Mouse (Mus musculus): ENCODE results near the gene Fars2. TPM values are rescaled to one million over a fixed set of nuclear protein-coding genes. Genes with fewer than 3 reads are reported as not detected.
"Not testable (repeated sequence)": the region's sequence is repeated elsewhere in the genome, so short reads cannot be mapped to it uniquely, and the experiment has no call there.

The Fars2 gene
- polyA plus RNA-seq, 1 experiment = 123 TPM

DNA sequence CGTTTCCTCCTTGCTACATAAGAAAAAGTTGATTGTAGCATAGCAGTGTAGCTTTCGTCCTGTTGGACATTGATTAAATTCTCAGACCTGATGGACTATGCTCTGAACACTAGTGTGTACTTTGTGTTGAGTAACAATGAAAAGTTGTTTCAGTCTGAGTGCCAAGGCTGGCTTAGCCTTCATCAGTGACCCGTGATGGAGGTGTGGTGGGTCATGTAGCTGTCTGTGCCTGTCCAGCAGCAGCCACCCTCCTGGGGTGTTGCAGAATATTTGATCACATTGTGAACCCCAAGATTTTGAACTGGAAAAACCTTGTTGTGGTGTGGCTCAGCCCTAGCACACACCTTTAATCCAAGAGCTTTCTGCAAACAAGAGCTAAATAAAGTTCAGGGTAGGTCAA, 343.3 kb downstream of the Fars2 start:
- H3K4me1 ChIP-seq (ENCODE audit: control insufficient read depth, insufficient read depth, low read length) = no peaks in the 10 kb centered on the region
- no peak overlapping the region for H3K4me3 ChIP-seq (ENCODE audit: control insufficient read depth, low read depth, low read length)
- H3K27me3 ChIP-seq (ENCODE audit: control insufficient read depth, insufficient read depth, low read length) = no peaks in the 10 kb centered on the region
- TF ChIP-seq CTCF (IDR thresholded peaks at IDR 0.05; ENCODE audit: control insufficient read depth, insufficient read depth, insufficient replicate concordance, low read depth, low read length) = no peak
- no peak for TF ChIP-seq POLR2A (IDR thresholded peaks at IDR 0.05; ENCODE audit: control insufficient read depth, low read depth, low read length)
- H3K27ac ChIP-seq (ENCODE audit: control insufficient read depth, insufficient read depth, low read depth, low read length) = no peak overlapping the region
- H3K36me3 ChIP-seq (ENCODE audit: control insufficient read depth, insufficient read depth, low read length) = no peaks in the 10 kb centered on the region

DNA sequence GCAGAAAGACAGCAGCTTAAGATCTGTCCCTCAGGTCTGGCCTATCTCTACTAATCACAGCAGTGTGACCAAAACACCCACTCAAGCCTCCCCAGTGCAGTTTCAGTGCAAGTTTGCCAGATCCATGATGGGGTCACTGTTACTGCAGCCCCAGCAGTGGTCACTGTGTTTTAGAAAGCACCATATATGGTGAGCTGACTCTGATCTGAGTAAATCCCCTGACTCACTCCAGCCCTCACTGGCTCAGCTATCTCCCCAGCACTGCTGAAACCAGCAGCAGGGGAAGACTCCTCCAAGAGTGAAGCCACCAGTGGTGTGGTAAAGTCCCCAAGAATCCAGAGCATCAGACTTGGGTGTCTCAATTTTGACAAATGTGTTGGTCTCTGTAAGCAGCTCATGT, 346.5 kb downstream of the Fars2 start:
- Histone ChIP-seq H3K4me1 (ENCODE audit: control insufficient read depth, insufficient read depth, low read length) (no peaks in the 10 kb centered on the region), H3K36me3 (ENCODE audit: control insufficient read depth, insufficient read depth, low read length) (no peaks in the 10 kb centered on the region), H3K27me3 (ENCODE audit: control insufficient read depth, insufficient read depth, low read length) (no peaks in the 10 kb centered on the region), H3K27ac (ENCODE audit: control insufficient read depth, insufficient read depth, low read depth, low read length) (no peak overlapping the region), H3K4me3 (ENCODE audit: control insufficient read depth, low read depth, low read length) (no peak overlapping the region)
- no peak for TF ChIP-seq CTCF (IDR thresholded peaks at IDR 0.05; ENCODE audit: control insufficient read depth, insufficient read depth, insufficient replicate concordance, low read depth, low read length)
- TF ChIP-seq POLR2A (IDR thresholded peaks at IDR 0.05; ENCODE audit: control insufficient read depth, low read depth, low read length) = no peak

DNA sequence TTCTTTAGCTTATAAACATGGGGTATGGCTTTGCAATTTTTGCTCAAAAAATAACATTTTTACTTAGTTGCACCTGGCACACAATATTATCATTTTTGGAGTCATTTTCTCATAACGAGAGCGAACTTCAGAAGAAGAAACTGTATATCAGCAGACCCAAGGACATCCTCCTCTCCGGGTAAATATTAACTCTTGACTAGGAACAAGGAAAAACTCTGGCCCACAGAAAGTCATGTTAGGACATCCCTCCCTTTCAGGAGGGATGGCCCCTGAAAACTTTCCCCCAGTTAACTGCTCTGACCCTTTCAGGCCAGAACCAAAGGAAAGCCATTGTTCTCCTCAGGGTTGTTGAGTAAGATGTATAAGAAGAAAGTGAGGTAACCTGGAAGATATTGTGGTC, 348.9 kb downstream of the Fars2 start:
- H3K4me3 ChIP-seq (ENCODE audit: control insufficient read depth, low read depth, low read length); H3K36me3 ChIP-seq (ENCODE audit: control insufficient read depth, insufficient read depth, low read length); H3K27ac ChIP-seq (ENCODE audit: control insufficient read depth, insufficient read depth, low read depth, low read length); H3K4me1 ChIP-seq (ENCODE audit: control insufficient read depth, insufficient read depth, low read length); H3K27me3 ChIP-seq (ENCODE audit: control insufficient read depth, insufficient read depth, low read length): not testable (repeated sequence)

GRCm38 (mm10) chr13:36466515-36466921, 349.3 kb downstream of the Fars2 start:
- Histone ChIP-seq H3K27ac (ENCODE audit: control insufficient read depth, insufficient read depth, low read depth, low read length) (no peak overlapping the region), H3K4me3 (ENCODE audit: control insufficient read depth, low read depth, low read length) (no peak overlapping the region), H3K4me1 (ENCODE audit: control insufficient read depth, insufficient read depth, low read length) (no peaks in the 10 kb centered on the region), H3K27me3 (ENCODE audit: control insufficient read depth, insufficient read depth, low read length) (no peaks in the 10 kb centered on the region), H3K36me3 (ENCODE audit: control insufficient read depth, insufficient read depth, low read length) (no peaks in the 10 kb centered on the region)
- TF ChIP-seq CTCF (IDR thresholded peaks at IDR 0.05; ENCODE audit: control insufficient read depth, insufficient read depth, insufficient replicate concordance, low read depth, low read length) (no peak), POLR2A (IDR thresholded peaks at IDR 0.05; ENCODE audit: control insufficient read depth, low read depth, low read length) (no peak)

DNA sequence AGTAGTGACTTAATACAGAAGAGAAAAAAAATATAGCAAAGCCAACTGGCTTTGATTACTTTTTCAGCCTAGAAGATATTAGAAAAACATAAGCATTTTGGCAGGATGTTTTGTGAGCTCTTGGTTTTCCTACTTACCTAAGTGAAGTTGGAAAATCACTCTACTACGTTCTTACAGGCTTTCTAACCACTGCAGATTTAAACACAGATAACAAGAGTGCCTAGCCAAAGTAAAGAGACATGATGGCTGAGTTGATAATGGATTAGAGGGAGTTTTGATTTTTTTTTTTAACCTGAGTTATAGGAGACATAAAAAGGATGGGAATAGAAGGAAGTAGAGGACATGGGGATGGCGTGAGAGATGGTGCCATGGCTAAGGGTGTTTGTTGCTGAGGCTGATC, 350.6 kb downstream of the Fars2 start:
- Histone ChIP-seq H3K4me1 (ENCODE audit: control insufficient read depth, insufficient read depth, low read length) (no peaks in the 10 kb centered on the region), H3K27me3 (ENCODE audit: control insufficient read depth, insufficient read depth, low read length) (no peaks in the 10 kb centered on the region), H3K27ac (ENCODE audit: control insufficient read depth, insufficient read depth, low read depth, low read length) (no peak overlapping the region), H3K36me3 (ENCODE audit: control insufficient read depth, insufficient read depth, low read length) (no peaks in the 10 kb centered on the region), H3K4me3 (ENCODE audit: control insufficient read depth, low read depth, low read length) (no peak overlapping the region)
- no peak for TF ChIP-seq CTCF (IDR thresholded peaks at IDR 0.05; ENCODE audit: control insufficient read depth, insufficient read depth, insufficient replicate concordance, low read depth, low read length)
- TF ChIP-seq POLR2A (IDR thresholded peaks at IDR 0.05; ENCODE audit: control insufficient read depth, low read depth, low read length) = no peak

DNA sequence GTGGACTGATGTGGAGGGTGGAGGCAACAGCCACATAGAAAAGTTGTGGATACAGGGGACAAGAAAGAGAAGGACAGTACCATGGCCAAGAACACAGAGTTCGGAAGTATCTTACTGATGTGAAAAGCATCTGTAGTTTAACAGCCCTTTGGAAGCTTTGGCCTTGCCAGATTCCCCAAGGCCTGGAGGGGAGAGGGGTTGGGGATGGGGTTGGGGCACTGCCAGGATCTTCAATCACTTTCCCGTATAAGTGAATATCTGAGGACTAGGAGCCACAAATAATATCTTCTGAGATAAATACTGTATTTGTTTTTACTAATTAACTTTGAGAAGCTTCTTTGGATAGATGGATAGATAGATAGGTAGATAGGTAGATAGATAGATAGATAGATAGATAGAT, 351.8 kb downstream of the Fars2 start:
- no peak overlapping the region for H3K4me3 ChIP-seq (ENCODE audit: control insufficient read depth, low read depth, low read length)
- TF ChIP-seq POLR2A (IDR thresholded peaks at IDR 0.05; ENCODE audit: control insufficient read depth, low read depth, low read length) (no peak), CTCF (IDR thresholded peaks at IDR 0.05; ENCODE audit: control insufficient read depth, insufficient read depth, insufficient replicate concordance, low read depth, low read length) (no peak)
- no peak overlapping the region for H3K27ac ChIP-seq (ENCODE audit: control insufficient read depth, insufficient read depth, low read depth, low read length)
- no peaks in the 10 kb centered on the region for H3K27me3 ChIP-seq (ENCODE audit: control insufficient read depth, insufficient read depth, low read length)
- no peaks in the 10 kb centered on the region for H3K4me1 ChIP-seq (ENCODE audit: control insufficient read depth, insufficient read depth, low read length)
- no peaks in the 10 kb centered on the region for H3K36me3 ChIP-seq (ENCODE audit: control insufficient read depth, insufficient read depth, low read length)

DNA sequence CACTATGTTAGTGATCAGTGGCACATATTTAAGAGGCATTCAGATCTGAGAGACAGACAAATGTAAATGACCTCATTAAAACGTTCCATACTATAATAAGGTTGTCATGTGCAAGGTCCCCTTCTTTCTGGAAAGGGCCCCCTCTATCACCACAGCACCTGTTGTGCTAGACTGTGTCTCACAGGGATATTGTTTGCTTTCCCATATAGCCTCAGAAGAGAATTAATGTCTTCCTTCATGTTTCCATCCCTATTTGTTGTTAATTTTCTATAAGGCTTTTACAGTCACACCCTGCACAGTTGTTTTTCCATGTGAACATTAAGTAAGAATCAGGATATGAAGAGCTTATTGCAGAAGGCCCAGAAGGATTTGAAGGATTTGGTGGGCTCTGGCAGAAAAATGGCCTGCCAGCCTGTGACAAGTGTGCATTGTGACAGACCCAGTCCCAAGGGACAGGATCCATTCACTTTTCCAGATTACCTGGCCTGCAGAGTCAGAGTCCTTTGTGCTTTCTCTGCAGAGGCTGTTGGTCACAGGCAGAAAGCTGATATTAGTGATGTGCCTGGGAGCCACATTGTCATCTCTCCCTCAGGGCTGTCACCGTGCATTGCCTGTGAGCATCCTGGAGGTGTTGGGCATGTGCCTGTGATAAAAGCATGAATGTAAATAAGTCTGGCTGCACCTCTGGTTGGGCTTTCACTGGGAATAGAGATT, 352.4 kb downstream of the Fars2 start:
- no peak for TF ChIP-seq POLR2A (IDR thresholded peaks at IDR 0.05; ENCODE audit: control insufficient read depth, low read depth, low read length)
- TF ChIP-seq CTCF (IDR thresholded peaks at IDR 0.05; ENCODE audit: control insufficient read depth, insufficient read depth, insufficient replicate concordance, low read depth, low read length) = no peak

GRCm38 (mm10) chr13:36477648-36478047, 360.4 kb downstream of the Fars2 start:
- H3K4me3 ChIP-seq (ENCODE audit: control insufficient read depth, low read depth, low read length) = no peak overlapping the region
- no peaks in the 10 kb centered on the region for H3K36me3 ChIP-seq (ENCODE audit: control insufficient read depth, insufficient read depth, low read length)
- no peaks in the 10 kb centered on the region for H3K4me1 ChIP-seq (ENCODE audit: control insufficient read depth, insufficient read depth, low read length)
- TF ChIP-seq CTCF (IDR thresholded peaks at IDR 0.05; ENCODE audit: control insufficient read depth, insufficient read depth, insufficient replicate concordance, low read depth, low read length) (no peak), POLR2A (IDR thresholded peaks at IDR 0.05; ENCODE audit: control insufficient read depth, low read depth, low read length) (no peak)
- no peak overlapping the region for H3K27ac ChIP-seq (ENCODE audit: control insufficient read depth, insufficient read depth, low read depth, low read length)
- H3K27me3 ChIP-seq (ENCODE audit: control insufficient read depth, insufficient read depth, low read length) = no peaks in the 10 kb centered on the region

More for the DNA sequence above, 352.4 kb downstream of the Fars2 start:
- Histone ChIP-seq H3K27ac (ENCODE audit: control insufficient read depth, insufficient read depth, low read depth, low read length) (no peak overlapping the region), H3K4me1 (ENCODE audit: control insufficient read depth, insufficient read depth, low read length) (no peaks in the 10 kb centered on the region), H3K27me3 (ENCODE audit: control insufficient read depth, insufficient read depth, low read length) (no peaks in the 10 kb centered on the region), H3K4me3 (ENCODE audit: control insufficient read depth, low read depth, low read length) (no peak overlapping the region), H3K36me3 (ENCODE audit: control insufficient read depth, insufficient read depth, low read length) (no peaks in the 10 kb centered on the region)

Measured in testis, adult 2 months (tissue).